Mouse (Mus musculus): Measurements from ENCODE around the gene Ms4a4d. TPM values are rescaled to one million over a fixed set of nuclear protein-coding genes. Genes with fewer than 3 reads are reported as not detected.

The Ms4a4d gene
- not detected for polyA plus RNA-seq (2015; fragmentation: Illumina TruSeq; extraction: RNeasy Lipid Tissue Mini Kit (QIAGEN cat#74804); ENCODE audit: low read depth, low replicate concordance)

GRCm38 (mm10) chr19:11536593-11536992 is at the start of gene Ms4a4d:
Gene Ms4a4d, plus strand, starts transcription at chr19:11536801.

DNA sequence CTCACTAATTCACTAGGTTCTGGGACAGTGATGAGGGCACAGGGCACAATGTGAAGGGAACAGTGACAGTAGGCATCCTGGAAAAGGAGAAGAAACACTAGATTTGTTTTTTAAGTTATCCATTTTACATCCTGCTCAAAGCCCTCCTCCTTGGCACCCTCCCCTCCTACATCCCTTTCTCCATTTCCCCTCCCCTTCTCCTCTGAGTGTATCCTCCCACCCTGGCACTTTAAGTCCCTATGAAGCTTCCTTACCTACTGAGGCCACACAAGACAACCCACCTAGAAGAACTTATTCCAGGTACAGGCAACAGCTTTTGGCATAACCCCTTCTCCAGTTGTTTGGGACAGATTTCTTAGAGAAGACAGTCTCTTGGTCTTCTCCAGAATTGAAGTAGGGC is 20.4 kb upstream of the Ms4a4d start, which contains the start of gene Ms4a6b:
TSS of gene Ms4a6b (plus strand) at position 267 of the 400 bp plus-strand sequence.

DNA sequence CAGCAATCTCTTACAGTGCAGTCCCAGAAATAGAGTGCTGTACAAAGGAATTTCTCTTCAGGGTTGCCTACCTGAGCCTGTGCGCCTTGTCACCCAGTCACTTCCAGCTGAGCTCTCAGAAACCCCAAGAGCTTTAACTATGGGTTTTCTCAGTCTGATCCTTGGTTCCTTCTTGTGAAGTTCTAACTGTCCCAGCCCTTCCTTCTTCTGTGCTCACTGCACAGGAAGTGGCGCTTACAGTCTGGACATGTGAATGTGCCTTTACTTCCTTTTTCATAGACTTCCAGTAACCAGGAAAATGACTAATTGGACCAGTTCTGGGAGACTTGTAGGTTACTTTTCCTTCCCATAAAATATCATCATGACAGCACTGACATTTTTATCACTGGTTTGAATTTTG is 68.0 kb downstream of the Ms4a4d start, which contains the start of gene Ms4a6d:
TSS of gene Ms4a6d (minus strand) at position 247 of the 400 bp plus-strand sequence.

Other genes with a start within 250 kb of the Ms4a4d start
- gene Ms4a14, start 222.3 kb upstream of the Ms4a4d start, polyA plus RNA-seq (2015; fragmentation: Illumina TruSeq; extraction: RNeasy Lipid Tissue Mini Kit (QIAGEN cat#74804); ENCODE audit: low read depth, low replicate concordance), result 0.21 TPM
- 0.58 TPM for gene Ms4a7, start 200.7 kb upstream of the Ms4a4d start, polyA plus RNA-seq (2015; fragmentation: Illumina TruSeq; extraction: RNeasy Lipid Tissue Mini Kit (QIAGEN cat#74804); ENCODE audit: low read depth, low replicate concordance)
- not detected for gene Ms4a4a, start 161.3 kb upstream of the Ms4a4d start, polyA plus RNA-seq (2015; fragmentation: Illumina TruSeq; extraction: RNeasy Lipid Tissue Mini Kit (QIAGEN cat#74804); ENCODE audit: low read depth, low replicate concordance)
- not detected for gene Ms4a4c, start 132.0 kb upstream of the Ms4a4d start, polyA plus RNA-seq (2015; fragmentation: Illumina TruSeq; extraction: RNeasy Lipid Tissue Mini Kit (QIAGEN cat#74804); ENCODE audit: low read depth, low replicate concordance)
- gene Ms4a4b, start 93.2 kb upstream of the Ms4a4d start, polyA plus RNA-seq (2015; fragmentation: Illumina TruSeq; extraction: RNeasy Lipid Tissue Mini Kit (QIAGEN cat#74804); ENCODE audit: low read depth, low replicate concordance), result not detected
- gene Ms4a6c, start 67.4 kb upstream of the Ms4a4d start, polyA plus RNA-seq (2015; fragmentation: Illumina TruSeq; extraction: RNeasy Lipid Tissue Mini Kit (QIAGEN cat#74804); ENCODE audit: low read depth, low replicate concordance), result 1.8 TPM
- 0.70 TPM for gene Gm8369, start 50.9 kb upstream of the Ms4a4d start, polyA plus RNA-seq (2015; fragmentation: Illumina TruSeq; extraction: RNeasy Lipid Tissue Mini Kit (QIAGEN cat#74804); ENCODE audit: low read depth, low replicate concordance)
- 3.6 TPM for gene Ms4a6b, start 20.3 kb upstream of the Ms4a4d start, polyA plus RNA-seq (2015; fragmentation: Illumina TruSeq; extraction: RNeasy Lipid Tissue Mini Kit (QIAGEN cat#74804); ENCODE audit: low read depth, low replicate concordance)
- 1.9 TPM for gene Ms4a6d, start 68.0 kb downstream of the Ms4a4d start, polyA plus RNA-seq (2015; fragmentation: Illumina TruSeq; extraction: RNeasy Lipid Tissue Mini Kit (QIAGEN cat#74804); ENCODE audit: low read depth, low replicate concordance)
- not detected for gene Ms4a2, start 86.9 kb downstream of the Ms4a4d start, polyA plus RNA-seq (2015; fragmentation: Illumina TruSeq; extraction: RNeasy Lipid Tissue Mini Kit (QIAGEN cat#74804); ENCODE audit: low read depth, low replicate concordance)
- not detected for gene Ms4a3, start 104.0 kb downstream of the Ms4a4d start, polyA plus RNA-seq (2015; fragmentation: Illumina TruSeq; extraction: RNeasy Lipid Tissue Mini Kit (QIAGEN cat#74804); ENCODE audit: low read depth, low replicate concordance)
- gene Oosp2, start 123.8 kb downstream of the Ms4a4d start, polyA plus RNA-seq (2015; fragmentation: Illumina TruSeq; extraction: RNeasy Lipid Tissue Mini Kit (QIAGEN cat#74804); ENCODE audit: low read depth, low replicate concordance), result not detected
- gene Oosp1, start 154.3 kb downstream of the Ms4a4d start, polyA plus RNA-seq (2015; fragmentation: Illumina TruSeq; extraction: RNeasy Lipid Tissue Mini Kit (QIAGEN cat#74804); ENCODE audit: low read depth, low replicate concordance), result not detected
- not detected for gene Oosp3, start 160.3 kb downstream of the Ms4a4d start, polyA plus RNA-seq (2015; fragmentation: Illumina TruSeq; extraction: RNeasy Lipid Tissue Mini Kit (QIAGEN cat#74804); ENCODE audit: low read depth, low replicate concordance)
- not detected for gene Gif, start 210.8 kb downstream of the Ms4a4d start, polyA plus RNA-seq (2015; fragmentation: Illumina TruSeq; extraction: RNeasy Lipid Tissue Mini Kit (QIAGEN cat#74804); ENCODE audit: low read depth, low replicate concordance)
- 59.0 TPM for gene Mrpl16, start 233.6 kb downstream of the Ms4a4d start, polyA plus RNA-seq (2015; fragmentation: Illumina TruSeq; extraction: RNeasy Lipid Tissue Mini Kit (QIAGEN cat#74804); ENCODE audit: low read depth, low replicate concordance)

All from brain, adult 10 weeks (tissue).